Mouse (Mus musculus): ENCODE data around the gene Zfp654.
"Not testable (repeated sequence)": the region's sequence is repeated elsewhere in the genome, so short reads cannot be mapped to it uniquely, and the experiment has no call there.

Zfp654 gene

GRCm38 (mm10) chr16:64851563-64852362, at the start of gene Zfp654, which contains the start of gene Cggbp1:
TSS of gene Zfp654 (minus strand) at chr16:64851652.
TSS of gene Cggbp1 (plus strand) at chr16:64851996.
- in situ Hi-C loops (cut with MboI) = no loop called here

GRCm38 (mm10) chr16:64899084-64899483, 47.6 kb upstream of the Zfp654 start:
- in situ Hi-C loops (cut with MboI) = no loop called here

DNA sequence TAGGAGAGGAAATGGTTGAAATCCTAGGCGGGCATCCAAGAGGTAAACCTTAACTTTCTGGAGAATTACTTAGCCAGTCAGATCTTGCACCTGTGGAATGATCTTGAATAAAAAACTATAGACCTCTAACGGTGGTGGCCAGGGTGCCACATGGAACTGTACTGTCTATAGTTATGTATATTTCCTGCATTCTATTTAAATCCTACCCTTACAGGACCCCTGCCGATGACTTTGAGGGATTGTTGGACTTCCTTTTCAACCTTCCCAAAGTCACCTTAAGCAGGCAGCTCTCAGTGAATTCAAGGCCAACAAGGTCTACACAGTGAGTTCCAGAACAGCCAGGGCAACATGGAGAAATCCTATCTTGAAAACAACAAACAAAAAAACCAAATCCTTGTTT, 38.0 kb upstream of the Zfp654 start:
- in situ Hi-C loops (cut with MboI) = no loop called here

- in situ Hi-C loops (cut with MboI) = no loop called here
Observed at GRCm38 (mm10) chr16:64885547-64885946, 34.1 kb upstream of the Zfp654 start.

DNA sequence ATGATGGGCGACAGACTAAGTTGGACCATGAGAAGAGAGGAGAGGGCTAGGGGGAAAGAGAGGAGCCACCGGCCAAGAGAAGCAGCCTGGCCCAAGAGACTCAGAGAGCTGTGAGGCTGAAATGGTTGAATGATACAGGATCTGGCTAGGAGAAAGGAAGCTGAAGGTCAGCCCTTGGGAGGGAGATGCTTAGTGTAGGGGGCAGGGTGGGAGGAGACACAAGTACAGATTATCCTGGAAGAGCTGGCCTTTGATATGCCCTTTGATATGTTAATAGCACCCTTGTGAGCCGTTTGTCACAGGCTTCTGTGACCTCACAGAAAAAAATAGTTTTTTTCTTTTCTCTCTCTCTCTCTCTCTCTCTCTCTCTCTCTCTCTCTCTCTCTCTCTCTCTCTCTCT, 33.7 kb upstream of the Zfp654 start:
- in situ Hi-C loops (cut with MboI) = no loop called here

DNA sequence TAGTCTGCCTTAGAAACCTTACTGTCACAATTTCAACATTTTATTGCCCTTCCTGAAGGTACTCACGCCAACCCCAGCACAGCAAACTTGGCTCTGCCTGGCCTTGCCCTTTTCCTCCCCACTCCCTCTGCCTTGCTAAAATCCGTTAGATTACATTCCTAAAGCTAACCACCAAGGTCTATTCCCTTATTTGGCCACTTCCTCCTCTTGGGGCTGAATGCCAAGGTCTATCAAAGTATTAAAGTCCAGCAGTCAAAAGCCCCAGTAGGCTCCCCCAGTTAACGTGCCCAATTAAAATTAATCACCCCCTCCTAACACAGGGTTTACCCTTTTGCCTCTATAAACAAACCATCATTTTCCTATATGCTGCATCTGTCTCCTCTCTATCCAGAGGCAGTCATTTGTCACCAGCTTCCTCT, 33.0 kb upstream of the Zfp654 start:
- in situ Hi-C loops (cut with MboI) = no loop called here

- in situ Hi-C loops (cut with MboI) = no loop called here
Observed at GRCm38 (mm10) chr16:64883896-64884295, 32.4 kb upstream of the Zfp654 start.

GRCm38 (mm10) chr16:64881442-64881841, 30.0 kb upstream of the Zfp654 start:
- in situ Hi-C loops (cut with MboI) = no loop called here

DNA sequence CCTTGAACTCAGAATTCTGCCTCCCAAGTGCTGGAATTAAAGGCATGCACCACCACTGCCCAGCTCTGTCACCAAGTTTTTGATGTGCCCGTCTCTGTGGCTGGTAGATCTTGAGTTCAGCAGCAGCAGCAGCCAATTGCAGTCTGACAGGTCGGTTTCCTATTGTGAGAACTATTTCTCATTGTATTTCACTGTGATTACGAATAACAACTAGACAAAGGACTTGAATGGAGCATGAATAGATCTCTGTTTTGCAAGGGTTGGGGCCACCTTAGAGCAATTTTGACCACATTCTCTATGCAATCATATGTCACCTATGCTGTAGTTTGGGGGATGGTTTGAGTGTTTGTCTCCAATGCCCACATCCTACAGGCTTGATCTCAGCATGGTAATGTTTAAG, 29.5 kb upstream of the Zfp654 start:
- in situ Hi-C loops (cut with MboI) = no loop called here

DNA sequence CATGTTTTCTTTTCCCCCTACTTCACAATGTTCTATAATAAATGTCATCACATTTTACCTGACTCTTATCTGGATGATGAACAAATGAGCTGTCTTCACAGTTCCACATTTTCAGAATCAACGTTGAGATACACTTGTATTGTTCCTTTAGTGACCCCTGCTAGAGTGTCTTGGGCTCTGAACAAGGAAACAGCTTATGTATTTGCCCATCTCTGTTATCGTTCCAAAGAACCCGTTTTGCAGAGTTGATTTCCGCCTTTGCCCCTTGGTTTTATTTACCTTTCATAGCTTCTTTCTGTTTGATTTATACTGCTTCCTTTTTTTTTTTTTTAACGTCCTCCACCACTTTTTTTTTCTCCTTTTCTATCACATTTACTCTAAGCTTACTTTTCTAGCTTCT, 28.3 kb upstream of the Zfp654 start:
- in situ Hi-C loops (cut with MboI) = no loop called here

DNA sequence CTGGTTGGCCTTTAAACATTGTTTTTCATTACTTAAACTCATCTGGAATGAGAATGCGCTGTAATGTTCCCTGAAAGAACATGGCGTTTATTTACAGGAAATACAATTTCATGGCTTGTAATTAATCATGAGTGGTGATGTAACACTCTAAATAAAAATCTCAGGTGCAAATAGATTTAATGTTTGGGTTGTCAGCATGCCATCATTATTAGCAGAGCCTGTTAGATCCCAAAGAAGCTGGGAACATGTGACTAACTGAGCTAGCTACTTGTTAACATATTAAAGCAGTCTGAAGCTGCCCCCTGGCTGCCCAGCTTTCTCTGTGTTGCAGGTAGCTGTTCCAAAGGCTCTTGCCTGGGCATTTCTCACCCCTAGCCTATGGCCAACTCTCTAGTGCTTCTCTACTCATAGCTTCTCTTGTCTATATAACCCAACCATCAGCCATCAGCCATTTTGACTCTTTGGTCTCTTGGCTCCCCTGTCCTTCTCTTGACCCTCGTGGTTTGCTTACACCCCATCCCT, 27.2 kb upstream of the Zfp654 start:
- in situ Hi-C loops (cut with MboI) = no loop called here

DNA sequence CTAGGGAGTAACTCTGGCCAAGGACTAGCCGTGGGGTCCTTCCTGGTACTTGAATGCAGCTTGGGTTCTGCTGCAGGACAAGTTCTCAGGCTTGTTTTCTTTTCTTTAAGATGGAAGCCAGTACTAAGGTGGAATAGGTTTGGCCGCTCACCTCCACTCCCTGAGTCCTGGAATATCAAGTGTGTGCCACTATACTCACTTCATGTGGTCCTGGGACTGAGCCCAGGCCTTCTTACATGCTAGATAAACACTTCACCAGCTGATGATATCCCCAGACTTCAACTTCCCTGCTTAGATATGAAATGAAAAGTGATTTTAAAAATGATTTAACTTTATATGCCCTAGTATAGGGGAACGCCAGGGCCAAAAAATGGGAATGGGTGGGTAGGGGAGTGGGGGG, 25.9 kb upstream of the Zfp654 start:
- in situ Hi-C loops (cut with MboI) = no loop called here

DNA sequence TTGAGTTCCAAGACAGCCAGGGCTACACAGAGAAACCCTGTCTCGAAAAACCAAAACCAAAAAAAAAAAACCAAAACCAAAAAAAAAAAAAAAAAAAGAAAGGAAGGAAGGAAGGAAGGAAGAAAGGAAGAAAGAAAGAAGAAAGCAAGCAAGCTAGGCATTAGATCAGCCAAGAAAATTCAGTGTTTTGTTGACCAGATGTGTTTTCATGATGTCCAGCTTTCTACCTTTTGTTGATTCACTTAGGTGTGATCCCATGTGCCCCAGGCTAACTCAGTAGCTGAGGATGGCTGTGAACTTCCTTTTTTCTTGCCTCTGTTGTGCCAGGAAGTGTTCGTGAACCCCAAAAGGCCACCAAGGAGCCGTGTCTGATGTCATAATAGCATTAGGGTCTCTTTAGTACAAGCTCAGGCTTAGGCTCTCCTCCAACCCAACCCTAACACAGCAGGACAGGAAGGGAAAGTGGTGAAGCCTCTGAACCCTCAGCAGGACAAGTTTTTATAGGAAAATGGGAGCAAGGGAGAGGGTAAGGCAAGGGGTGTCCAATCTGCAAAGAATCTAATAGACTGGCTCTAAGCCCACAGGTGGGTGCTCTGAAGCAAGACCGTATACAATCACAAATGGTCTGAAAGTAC, 25.3 kb upstream of the Zfp654 start:
- in situ Hi-C loops (cut with MboI) = no loop called here

DNA sequence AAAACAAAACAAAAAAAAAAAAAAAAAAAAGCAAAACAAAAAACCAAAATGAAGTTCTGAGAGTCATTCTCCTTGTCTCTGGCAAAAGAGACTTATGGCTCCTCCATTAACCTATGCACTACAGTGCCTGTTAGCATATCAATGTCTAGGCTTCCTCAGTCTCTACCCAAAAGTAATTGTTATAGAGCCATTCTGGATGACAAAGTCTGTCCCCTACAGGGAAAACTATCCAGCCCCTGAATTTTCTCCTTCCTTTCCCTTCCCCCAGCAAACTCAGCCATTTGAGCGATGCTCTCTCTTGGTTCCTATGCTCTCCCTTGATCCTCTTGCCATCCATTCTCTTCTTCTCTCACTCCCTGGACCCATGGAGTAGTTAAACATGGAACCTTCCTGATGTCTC, 24.4 kb upstream of the Zfp654 start:
- in situ Hi-C loops (cut with MboI) = no loop called here

- in situ Hi-C loops (cut with MboI) = no loop called here
Observed at GRCm38 (mm10) chr16:64875384-64875783, 23.9 kb upstream of the Zfp654 start.

DNA sequence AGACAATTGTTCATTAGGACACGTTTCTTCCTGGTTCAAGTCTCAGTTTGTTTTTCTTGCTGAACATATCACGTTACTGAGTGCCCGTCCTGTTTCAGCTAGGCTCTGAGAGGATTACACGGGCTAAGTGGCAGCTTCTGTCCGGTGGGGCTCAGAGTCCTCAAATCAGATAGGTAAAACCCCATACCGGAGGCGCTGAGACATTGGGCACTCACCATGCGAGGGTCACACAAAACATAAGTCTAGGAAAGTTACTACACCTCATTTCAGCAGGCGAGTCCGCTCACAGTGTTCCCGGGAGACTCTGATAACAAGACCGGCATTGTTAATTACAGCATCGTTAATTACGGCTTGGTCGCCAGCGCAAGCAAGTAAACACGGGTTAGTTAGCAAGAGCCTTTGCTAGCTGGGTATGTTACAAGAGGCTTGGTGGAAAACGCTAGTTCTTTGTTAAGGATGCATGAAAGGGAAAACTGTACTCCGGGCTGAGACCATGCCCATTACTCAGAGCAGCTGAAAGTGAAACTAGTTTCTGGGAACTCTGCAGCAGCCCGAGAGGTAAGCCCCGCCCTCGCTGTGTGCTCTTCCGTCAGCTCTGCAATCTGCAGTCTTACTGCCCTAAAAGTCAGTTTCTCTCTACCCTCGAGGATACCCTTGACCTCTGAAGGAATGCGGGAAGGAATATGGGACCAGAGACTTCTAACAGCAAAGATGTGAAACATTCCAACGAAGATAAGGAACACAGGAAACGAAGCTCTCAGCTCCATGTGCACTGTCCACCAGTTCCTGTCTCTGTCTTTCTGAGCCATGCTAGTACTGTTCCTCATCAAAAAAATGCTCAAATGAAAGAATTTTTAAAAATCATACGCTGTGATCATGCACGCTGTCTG, 22.2 kb upstream of the Zfp654 start:
- in situ Hi-C loops (cut with MboI) = no loop called here

- in situ Hi-C loops (cut with MboI) = no loop called here
Observed at GRCm38 (mm10) chr16:64872841-64873240, 21.4 kb upstream of the Zfp654 start.

DNA sequence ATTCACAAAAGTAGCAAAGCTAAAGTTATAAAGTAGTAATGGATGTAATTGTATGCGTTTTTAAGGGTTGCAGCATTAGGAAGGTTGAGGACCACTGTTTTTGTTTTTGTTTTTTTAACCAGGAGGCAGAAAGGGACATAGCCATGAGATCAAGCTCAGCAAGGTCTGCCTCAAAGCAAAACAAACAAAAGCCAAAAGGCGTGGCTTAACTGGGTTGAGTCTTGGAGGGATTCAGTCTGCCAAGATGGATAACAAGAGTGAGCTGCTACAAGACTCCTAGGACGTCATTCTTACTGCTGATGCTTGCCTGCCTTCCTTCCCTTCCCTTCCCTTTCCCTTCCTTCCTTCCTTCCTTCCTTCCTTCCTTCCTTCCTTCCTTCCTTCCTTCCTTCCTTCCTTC, 20.8 kb upstream of the Zfp654 start:
- in situ Hi-C loops (cut with MboI) = no loop called here

- in situ Hi-C loops (cut with MboI) = no loop called here
Observed at GRCm38 (mm10) chr16:64869621-64870020, 18.2 kb upstream of the Zfp654 start.

GRCm38 (mm10) chr16:64868613-64869012, 17.2 kb upstream of the Zfp654 start:
- in situ Hi-C loops (cut with MboI) = no loop called here

DNA sequence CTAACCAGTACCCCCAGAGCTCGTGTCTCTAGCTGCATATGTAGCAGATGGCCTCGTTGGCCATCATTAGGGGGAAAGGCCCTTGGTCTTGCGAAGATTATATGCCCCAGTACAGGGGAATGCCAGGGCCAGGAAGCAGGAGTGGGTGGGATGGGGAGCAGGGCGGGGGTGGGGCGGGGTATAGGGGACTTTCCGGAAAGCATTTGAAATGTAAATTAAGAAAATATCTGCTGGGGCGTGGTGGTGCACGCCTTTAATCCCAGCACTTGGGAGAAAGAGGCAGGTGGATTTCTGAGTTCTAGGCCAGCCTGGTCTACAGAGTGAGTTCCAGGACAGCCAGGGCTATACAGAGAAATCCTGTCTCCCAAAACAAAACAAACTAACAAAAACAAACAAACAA, 14.4 kb upstream of the Zfp654 start:
- in situ Hi-C loops (cut with MboI) = not testable (repeated sequence)

DNA sequence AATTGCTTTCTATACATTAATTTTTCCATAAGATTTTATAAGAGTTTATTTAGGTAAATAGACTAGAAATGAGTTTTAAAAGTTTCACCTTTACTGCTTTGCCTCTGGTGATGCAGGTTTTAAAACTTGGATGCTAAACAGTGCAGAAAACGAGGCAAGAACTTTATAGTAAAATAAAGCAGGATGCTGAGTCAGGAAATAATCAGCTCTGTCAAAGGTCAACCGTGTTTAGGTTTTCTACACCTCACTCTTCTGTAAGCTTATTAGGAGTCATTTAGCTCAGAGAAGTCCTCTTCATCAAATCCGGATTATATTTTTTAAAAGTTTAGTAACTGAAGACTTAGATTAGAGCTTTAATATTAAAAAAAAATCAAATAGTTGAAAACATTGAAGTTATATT, 5.5 kb upstream of the Zfp654 start:
- in situ Hi-C loops (cut with MboI) = no loop called here
